Mouse (Mus musculus) right cerebral cortex, postnatal 25 days (tissue): Measurements from ENCODE around the gene Ralgps1.
A peak's percentile ranks its signal among the peaks of the same experiment; 100 is the strongest.

Experiments
- DNase-seq: peaks from one replicate; pipeline ENCODE4 v3.0.0; 2022

Ralgps1 gene

DNA sequence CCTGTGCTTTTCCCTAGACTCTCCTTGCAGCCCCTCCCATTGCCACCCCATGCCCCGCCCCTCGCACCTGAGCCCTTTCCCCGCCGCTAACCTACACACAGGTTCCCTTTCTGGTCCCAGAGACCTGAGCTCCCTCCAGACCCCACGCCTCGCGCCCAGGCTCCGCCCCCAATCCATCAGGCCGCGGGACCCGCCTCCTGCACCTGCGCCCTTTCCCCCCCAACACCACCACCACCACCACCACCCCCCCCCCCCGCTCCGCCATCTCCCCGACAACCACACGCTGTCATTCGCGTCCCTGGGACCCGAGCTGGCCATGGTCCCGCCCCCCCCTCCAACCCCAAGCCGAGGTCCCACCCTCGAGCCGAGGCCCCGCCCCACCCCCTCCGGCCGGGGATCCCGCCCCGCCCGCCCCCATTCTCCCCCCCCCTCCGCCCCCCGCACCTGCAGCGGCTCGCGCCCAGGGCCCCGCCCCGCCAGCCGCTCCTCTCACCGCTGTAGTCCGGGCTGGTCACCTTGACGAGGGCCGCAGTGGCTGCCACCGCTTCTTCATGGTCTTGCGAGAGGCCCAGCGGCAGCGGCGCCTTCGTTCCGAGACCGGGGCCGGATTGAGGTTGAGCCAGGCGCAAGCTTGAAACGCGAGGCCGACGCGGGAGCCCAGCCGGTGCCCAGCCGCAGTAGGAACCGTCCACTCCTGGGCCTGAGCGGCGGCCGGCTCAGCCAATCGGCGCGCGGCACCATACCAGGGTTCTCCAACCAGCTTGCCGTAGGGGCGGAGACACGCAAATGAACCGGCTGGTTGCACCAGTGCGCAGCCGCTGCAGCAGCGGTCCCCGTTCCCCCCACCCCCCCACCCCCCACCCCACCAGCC lies at the start of gene Ralgps1:
Gene Ralgps1, minus strand, starts transcription at position 710 of the 871 bp plus-strand sequence.
- DNase-seq: peak; percentile 99

DNA sequence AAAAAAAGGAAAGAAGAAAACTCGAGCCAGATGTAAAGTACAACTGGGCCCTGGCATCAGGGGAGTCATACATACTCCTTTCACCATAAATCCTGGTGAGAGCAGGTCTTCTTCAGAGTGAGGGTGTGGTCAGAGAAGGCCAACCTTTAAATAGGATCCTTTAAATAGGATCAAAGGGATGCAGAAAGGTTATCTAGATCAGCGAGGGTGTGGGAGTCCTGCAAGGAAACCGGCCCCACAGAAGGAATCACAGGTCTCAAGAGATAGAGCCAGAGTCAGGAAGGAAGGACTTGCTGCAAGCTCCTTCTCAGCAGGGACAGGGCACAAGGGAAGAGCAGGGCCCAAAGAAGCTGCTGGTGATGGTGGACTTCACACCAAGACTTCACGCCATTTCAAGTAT lies 46.2 kb upstream of the Ralgps1 start:
- DNase-seq: no peak

DNA sequence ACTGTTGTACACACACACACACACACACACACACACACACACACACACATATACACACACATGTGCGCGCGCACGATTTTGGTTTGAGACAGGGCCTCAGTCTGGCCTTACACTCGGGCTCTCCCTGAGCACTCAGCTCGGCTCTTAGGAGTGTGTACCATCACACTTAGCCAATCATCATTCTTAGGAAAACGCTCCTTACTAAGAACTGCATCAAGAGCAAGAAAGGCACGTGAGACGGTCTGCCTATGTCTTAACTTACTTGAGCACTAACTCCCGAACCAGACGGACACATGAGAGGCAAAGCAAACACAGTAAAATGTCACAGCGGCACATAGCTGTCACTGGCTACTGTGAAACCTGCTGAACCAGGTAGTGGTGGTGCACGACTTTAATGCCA lies 42.7 kb upstream of the Ralgps1 start:
- no peak for DNase-seq

DNA sequence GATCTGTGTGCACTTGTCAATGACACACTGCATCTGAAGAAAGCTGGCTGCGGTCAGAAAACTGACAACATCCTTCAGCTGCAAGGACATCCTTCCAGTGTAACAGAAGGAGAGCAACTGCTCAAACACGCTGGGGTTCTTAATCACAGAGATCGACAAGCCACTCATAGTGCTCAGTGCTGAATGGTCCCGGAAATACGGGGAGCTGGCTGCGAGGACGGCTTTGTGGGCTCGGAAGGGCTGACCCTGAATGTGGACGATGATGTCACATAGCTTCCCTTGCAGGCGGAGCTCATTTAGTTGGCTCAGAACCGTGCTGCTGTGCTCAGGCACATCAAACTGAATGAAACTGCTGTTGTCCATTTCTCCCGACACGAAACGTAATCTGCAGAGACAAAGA lies 40.8 kb upstream of the Ralgps1 start:
- DNase-seq: no peak

DNA sequence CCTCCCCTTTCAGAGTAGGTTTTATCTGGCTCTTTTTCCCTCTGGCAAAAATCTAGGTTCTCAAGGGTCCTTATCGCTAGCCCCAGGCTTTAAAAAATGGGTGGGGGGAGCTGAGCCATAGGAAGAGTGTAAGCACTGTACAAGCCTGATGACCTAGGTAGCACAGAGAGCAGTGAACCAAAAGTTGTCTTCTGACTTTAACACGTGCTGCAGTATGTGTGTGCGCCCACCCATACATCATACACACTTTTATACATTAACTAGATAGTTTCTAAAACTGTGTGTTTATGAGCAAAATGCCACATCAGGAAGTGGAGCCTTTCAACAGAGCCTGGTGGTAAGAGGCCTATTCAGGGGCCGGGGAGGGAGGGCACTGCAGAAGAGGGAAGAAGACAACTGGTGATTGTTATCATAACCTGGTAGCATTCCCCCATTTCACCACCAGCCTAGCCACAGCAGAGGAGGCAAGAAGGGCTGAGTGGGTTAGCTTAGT lies 32.3 kb upstream of the Ralgps1 start:
- DNase-seq: no peak

DNA sequence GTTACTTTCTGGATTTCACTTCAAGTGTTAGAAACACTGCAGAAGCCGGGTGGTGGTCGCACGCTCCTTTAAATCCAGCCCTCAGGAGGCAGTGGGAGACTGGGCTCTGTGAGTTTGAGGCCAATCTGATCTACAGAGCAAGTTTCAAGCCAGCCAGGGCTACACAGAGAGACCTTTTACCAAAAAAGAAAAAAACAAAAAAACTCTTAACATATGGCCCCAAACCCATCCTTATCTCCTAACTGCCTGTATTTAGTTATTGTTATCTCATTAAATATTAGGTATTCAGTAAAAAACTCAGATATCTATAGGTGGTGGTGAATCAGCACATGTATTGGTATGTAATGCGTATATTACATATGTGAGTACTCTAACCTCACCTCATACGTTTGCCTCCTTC lies 31.4 kb upstream of the Ralgps1 start:
- DNase-seq: no peak

DNA sequence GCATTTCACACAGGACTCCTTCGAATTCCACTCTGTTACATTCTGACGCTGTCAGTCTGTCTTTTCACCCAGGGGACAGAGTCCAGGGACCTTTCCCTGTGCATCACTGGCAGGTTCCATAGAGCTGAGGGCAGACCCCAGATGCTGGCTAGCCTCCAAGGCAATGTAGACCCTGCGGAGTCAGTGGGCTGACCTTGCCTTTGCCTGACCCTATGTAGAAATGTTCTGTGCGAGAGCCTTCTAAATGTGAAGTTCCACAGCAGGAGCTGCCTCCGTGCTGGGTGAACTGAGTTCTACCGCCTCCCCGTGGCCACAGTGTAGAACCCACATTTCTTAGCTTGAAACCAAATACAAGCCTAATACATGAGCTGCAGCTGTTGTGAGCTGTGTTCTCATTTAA lies 30.9 kb upstream of the Ralgps1 start:
- DNase-seq: peak; percentile 60

DNA sequence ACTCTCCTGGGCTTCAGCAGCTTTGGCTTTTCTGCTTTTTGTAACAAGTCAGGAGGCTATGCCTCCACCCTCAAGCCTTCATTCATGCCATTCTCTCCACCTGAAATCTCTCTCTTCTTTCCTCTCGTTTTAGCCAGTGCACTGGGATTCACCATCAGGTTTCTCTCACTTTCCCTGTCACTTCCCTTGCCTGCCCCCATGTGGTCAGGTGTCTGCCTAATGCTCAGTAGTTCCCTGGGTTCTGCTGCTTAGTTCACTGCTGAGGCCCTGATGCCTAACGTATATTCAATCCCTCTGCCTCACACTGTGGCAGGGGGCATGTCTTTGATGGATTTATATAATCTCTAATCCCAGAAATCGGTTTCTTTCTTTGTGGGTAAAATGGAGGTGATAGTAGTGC lies 29.9 kb upstream of the Ralgps1 start:
- DNase-seq: no peak

DNA sequence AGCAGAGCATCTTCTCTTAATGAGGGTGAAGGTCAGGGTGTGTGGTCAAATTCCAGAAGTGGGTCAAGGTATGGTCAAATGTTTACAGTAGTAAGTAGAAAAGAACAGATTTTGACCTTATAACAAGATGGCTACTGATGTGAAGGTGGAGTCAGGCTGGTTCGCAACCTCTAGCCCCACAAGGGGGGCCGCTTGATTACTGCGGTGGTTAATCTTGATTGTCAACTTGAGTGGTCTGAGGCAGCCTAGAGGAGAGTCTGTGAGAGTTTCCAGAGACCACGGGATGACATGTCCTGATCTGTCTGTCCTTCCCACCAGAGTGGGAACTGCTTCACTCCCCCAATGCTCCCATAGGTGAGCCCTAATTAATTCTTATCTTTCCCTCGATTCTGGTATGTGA lies 29.3 kb upstream of the Ralgps1 start:
- no peak for DNase-seq

DNA sequence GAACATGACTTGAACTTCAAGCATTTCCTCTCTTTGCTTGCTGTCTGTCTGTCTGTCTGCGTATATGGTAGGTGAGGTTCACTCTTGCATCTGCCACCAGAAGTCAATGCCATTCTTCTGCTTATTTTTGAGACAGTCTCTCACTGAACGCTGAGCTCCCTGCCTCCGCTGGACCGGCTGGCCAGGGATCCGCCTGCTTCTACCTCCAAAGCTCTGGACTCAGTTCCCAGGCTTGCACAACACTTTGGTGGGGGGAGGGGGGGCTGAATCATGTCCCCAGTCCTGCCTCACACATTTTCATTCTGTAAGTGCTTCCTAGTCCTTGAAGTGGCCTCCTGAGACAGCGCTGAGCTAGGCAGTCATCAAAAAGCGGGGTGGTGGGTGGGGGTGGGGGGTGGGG lies 27.8 kb upstream of the Ralgps1 start:
- no peak for DNase-seq

DNA sequence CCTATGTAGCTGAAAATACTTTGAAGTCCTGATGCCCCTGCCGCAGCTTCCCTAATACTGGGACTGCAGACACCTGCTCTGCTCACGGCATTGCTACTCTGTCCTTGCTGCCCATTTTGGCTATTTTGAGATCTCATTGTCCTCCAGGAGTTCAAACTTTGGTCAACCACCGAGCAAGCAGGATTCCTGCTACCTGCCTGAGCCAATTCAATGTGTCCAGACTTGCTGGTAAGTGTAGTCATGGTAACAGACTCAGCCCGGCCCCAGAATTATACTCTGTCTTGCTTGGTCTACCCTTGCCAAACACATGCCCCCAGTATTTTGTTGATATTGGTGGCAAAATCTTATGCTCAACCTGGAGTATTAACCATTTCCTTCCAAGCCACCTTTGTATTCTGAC lies 25.8 kb upstream of the Ralgps1 start:
- no peak for DNase-seq

DNA sequence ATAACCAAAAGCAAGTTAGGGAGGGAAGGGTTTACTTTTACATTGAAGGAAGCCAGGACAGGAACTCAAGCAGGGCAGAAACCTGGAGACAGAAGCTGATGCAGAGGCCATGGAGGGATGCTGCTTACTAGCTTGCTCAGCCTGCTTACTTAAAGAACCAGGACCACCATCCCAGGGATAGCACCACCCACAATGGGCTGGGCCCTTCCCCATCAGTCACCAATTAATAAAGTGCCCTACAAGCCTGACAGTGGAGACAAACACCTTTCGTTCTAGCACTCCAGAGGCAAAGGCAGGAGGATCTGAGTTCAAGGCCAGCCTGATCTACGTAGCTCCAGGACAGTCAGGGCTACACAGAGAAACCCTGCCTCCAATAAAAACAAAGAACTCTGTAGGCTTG lies 23.8 kb upstream of the Ralgps1 start:
- no peak for DNase-seq

DNA sequence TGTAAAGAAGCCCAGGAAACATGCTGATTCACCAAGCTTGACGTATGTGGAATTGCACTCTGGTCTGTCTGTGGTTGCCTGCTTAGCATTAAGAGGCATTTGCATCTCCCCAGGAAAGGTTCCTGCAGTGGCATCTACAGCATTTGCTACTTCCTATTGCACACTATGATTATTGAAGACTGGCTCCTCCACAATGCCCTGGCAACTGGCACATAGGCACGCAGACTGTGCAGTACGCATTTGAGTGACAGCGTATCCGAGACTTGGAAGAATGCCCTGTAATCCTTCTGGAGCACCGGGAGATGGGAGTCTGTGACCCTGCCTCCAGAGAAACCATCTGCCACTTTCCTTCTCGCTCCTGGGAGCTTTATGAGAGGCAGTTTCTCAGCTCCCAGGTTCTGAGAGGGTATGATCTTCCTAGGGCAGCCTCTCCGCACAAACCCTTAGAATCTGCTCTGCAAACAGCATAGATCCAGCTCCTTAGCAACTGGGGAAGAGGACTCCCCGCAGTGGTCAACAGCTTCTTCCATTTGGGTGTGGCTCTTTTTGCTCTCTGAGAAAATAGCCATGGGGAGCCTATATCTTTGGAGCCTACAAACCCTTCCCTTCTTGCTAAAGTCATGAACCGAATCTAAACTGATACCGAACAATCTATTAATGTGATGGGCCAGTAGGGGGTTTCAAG lies 22.8 kb upstream of the Ralgps1 start:
- DNase-seq: no peak

DNA sequence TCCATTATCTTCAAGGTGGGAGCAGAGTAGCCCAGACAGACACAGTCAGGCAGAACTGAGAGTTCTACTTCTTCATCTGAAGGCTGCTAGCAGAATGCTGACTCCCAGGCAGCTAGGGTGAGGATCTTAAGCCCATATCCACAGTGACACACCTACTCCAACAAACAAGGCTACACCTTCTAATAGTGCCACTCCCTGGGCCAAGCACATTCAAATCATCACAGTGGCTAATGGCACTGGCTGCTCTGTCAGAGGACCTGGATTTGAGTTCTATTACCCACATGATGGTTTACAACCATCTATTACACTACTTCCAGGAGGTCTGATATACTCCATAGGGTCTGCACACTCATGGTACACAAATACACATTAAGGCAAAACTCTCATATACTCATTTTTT lies 21.7 kb upstream of the Ralgps1 start:
- DNase-seq: no peak

DNA sequence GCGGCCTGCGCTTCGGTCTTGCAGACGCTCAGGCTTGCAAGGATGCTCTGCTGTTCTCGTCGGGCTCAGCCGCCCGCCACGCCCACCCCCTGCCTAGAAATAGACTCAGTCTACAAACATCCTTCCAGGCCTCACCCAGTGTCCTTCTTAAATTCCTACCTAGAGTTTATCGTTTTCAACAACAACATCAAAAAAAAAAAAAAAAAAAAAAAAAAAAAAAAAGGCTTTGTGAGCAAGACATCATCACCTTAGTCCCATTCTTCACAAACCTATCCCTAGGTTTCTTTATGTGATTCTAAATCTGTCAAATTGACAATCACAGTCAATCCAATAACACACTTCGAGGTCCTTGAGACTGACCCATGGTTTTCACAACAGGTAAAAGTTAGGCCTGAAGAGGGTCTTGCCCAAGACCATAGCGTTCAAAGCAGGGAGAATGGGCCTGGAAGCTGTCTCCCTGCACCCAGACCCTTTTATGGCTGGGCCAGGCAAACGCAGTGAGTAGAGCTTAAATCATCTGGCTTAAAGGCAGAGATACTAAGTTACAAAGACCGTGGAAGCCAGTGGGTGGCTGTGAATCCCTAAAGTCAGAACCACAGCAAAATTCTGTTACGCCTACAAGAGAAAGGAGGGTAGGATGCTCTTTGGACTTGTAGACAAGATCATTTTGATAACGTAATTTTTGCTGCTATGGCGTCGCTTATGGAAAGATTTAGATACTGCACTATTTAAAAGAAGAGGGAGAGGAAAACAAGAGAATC lies 542 bp upstream of the Ralgps1 start:
- DNase-seq: no peak

DNA sequence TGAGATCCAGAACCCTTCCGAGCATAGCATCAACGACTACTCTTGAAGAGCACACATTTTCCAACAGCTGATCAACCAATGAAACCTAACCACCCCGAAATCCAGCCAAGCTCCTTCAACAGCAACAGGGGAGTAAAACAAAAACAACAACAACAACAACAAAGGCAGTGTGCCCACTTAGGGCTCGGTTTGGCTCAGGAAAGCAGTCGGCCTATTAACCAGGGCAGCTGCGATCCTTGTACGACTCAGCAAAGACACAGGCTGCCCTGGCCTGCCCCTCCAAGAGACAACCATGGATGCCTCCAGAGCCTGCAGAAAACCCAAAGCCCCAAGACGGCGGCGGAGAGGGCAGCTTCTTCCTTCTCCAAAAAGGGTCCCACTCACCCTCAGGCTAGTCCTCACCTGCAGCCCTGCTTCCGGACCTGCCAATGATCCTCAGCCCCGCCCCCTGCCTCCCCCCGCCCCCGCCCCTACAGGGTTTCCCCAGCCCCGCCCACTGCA lies 960 bp downstream of the Ralgps1 start:
- DNase-seq: no peak

DNA sequence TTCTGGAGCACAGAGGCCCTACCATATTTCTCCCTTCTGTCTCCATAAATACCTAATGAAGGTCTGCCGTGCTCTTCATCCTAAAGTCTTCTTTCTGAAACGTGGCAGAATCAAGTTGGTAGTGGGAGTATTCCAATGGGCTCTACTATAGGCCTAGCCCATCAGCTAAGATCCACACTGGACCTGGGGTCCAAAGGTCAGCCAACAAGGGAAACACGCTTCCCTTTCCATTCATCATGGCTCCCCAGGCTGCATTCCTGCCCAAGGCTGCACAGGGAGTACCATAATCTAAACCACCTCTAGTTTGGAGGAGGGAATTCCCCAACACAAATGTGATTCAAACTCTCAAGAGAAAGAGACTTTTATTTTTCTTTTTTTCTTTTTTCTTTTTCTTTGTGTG lies 1.8 kb downstream of the Ralgps1 start:
- no peak for DNase-seq

DNA sequence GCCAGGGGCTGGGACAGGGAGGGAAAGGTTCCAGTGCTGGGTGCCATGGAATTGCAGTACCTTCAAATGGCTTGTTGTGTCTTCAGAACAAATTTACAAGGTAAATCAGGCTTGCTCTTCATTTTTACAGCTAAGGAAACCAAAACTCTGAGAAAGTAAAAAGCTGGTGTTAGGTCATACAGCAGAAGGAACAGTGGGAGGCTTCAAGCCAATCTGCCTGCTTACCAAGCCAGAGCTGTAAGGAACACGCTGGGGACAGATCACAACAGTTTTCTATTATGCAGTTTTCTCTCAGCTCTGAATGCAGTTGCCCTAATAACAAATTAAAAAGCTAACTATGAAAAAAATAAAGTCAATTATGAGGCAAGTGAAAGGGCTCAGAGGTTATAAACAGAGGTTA lies 2.8 kb downstream of the Ralgps1 start:
- DNase-seq: no peak

DNA sequence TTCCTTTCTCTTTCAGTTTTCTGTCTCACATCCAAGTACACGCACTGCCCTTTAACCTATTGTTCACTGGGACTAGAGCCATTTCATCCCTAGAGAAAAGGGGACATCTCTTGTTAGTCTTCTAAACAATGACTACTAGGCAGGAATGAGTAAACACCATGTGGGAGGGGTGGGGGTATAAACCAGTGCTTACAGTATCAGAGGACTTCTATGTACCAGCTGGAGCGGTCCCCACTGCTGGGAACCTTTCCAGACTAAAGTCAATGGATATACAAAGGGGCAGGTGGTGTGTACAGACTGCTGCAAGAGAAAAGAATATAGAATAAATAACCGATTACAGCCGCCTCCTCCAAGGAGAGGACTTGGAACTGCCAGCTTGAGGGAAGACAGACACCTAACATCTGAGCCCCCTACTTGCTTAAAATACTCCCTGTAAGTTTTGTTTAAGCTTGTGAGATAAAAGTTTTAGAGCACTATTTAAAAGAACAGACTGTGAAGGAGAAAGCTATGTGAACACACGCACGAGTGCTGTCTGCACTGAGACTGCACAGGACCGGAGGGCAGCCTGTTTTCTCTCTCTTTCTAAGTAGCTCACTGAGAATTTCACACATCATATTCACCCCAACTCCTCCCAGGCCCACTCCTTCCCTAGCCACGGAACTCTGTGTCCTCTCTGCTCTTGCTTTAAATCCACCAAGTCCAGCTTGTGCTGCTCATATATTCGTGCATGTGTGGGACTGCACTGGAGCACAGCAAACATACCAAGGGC lies 5.4 kb downstream of the Ralgps1 start:
- DNase-seq: no peak

DNA sequence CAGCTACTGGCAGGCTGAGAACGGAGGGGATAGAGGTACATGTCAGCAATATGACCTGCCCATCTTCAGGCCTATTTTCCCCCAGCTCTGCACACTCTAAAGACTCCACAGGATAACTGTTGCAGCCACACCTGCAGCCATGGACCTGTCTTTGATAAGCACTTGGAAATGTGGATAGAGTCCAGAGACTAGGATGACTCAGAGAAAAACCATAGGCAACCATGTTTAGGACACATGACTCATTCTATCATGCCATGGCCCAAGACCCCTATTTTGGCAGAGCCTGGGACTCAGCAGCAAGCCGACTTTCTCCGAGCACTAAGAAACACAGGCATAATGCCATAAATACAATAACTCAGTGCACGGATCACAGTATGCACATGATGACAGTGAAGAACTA lies 6.6 kb downstream of the Ralgps1 start:
- no peak for DNase-seq

DNA sequence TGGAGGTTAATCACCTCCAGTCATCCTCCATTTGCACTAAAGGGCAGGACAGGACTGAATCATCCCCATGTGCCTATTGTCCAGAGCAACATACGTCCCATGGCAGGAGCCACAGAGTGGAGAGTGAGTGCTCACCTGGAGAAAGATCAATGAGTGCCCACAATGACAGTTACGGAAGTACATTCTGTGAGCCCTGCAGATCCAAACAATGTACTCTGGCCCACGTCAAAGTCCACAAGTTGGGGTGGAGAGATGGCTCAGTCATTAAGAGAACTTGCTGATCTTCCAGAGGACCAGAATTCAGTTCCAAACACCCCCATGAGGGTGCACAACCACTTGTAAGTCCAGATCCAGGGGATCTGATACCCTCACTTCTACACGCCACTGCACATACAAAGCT lies 7.4 kb downstream of the Ralgps1 start:
- no peak for DNase-seq

DNA sequence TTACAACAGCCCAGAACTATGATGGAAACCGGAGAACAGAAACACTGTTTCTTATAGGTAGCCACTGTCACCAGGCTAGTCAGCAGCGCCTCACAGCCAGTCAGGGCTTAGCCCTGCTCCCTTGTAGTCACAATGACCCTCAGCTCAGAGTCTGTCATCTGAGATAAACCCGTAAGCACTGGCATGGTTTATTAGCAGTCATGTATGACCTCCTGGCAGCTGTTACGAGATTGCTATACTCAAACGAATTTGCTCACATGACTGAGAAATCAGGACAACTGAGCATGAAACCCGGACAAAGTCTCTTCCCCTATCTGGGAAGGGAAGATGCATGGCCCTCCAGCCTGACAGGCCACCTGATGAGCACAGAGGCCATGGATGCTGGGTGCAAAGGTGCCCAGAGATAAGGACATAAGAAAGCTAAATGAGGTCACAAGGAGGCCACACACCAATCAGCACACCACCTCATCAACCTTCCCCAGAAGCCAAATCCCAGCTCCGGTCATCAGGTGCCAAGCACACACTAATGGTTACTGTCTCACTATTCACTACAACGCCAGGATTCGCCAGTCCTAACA lies 10.1 kb downstream of the Ralgps1 start:
- no peak for DNase-seq
